Mouse (Mus musculus) pancreas, adult 10 weeks (tissue): ENCODE results near the gene Epha1. TPM values are rescaled to one million over a fixed set of nuclear protein-coding genes. Genes with fewer than 3 reads are reported as not detected.

Experiments used
- polyA plus RNA-seq: library from polyadenylated mRNA; stranded (reverse); fragments of 350-450 nt; fragmentation: Illumina TruSeq; extraction: RNeasy Lipid Tissue Mini Kit (QIAGEN cat#74804); gene quantifications from one replicate; pipeline ENCODE4 v1.2.3, GENCODE M21; 2015; ENCODE audit warnings: low read depth, low replicate concordance; ENCODE audit not compliant: insufficient read depth

Epha1 gene
- polyA plus RNA-seq, result 1.8 TPM

DNA sequence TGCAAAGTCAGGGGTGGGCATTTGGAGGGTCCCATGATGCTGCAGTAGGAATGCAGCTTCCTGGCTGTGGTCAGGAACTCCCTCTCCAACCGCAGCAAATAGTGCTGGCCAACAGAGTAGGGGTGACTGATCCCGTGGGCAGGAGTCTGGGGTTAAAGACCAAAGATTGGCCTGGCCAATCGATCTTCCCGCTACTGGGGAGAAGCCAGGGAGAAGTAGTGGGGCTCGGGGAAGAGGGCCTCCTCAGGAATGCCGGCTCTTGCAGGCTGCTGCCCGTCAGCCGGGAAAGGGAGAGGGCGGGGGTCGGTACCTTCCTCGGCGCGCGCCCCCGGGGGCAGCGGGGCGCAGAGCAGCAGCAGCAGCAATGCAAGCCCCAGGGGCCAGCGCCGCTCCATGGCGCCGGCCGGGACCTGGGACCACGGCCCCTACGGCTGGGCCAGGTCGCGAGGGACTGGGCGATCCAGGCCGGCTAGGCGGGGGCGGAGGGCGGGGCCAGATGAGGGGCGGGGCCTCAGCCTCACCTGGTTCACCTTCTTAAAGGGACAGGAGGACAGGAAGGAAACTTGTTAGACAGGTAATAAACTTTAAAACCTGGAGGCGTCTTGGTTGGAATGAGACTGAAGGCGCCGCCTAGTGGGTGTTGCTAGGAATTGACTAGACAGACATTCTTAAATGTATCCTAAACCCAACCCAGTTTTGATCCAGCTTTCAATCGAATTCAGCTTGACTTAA lies at the start of gene Epha1:
Gene Epha1, minus strand, starts transcription at position 453 of the 732 bp plus-strand sequence.

DNA sequence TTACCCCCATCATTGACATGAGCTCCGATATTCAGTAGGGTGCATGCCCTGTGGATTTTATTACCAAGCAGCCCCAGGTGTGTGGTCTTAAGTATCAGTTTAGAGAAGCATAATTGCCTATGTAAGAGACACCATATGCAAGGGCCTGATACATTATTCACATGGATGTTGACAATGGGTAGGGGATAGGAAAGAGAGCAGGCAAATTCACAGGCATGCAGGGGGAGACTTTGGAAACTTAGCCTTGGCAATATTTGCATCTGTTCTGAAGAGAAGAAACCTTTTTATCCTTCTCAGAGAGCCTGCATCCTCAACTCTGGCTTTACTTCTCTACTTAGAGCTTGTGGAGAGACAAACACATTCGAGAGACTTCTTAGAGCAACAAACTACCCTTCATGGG lies 32.1 kb upstream of the Epha1 start, which contains the start of gene Tas2r135:
Gene Tas2r135, plus strand, starts transcription at position 301 of the 400 bp plus-strand sequence.

DNA sequence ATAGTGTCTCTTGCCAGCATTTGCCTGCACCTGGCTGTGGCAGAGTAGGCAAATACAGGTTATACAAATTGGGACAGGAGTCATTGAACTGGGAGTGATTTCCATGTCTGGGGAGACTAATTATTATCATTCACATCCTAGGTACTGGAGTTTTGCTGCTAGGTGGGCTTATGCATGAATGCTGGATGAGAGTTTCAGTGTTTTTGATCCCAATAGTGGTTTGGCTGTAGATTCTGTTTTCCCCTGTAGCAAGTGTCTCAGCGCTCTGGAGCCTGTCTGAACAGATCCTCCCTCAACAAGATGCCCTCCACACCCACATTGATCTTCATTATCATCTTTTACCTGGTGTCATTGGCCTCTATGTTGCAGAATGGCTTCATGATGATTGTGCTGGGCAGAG lies 26.9 kb upstream of the Epha1 start, which contains the start of gene Tas2r143:
Gene Tas2r143, plus strand, starts transcription at position 301 of the 400 bp plus-strand sequence.

GRCm38 (mm10) chr6:42349426-42350020 lies 23.5 kb downstream of the Epha1 start, which contains the start of gene Zyx:
Gene Zyx (plus strand): TSS chr6:42349630.

DNA sequence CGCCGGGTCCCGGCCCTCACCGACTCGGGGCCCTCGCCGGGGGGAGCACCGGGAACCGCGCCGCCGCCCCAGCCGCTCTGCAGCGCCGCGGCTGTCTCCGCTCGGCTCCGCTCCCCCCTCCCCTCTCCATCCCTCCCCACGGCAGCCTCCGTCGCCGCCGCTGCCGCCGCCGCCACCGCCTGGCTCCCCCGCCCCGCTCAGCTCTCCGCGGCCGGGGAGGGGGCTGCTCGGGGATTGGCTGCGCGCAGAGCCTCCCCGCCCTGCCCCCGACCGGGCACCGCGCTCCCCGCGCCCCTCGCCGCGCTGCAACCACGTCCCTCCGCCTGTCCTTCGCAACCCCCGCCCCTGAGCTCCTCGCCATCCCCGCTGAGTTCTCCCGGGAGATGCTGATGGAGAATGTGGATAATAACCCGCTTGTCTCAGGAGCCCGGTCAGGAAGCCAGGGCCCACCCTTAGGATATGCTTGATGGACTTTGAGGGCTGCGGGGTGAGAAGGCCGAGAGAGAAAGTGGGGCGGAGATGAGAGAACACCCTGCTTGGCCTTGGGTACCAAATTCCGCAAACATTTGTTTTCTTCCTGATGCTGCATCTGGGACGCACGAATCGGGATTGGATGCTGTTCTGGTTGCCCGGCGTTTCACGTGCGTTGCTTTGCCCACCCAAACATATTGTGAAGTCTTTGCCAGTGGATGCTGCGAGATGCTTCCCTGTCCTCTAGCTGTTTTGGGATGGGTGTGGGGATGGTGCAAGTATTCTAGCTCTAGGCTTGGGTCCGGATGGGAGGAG lies 48.4 kb downstream of the Epha1 start, which contains the start of gene Fam131b:
Gene Fam131b, minus strand, starts transcription at position 162 of the 786 bp plus-strand sequence.

Other genes with a start within 250 kb of the Epha1 start
- not detected for gene Tas2r139, start 232.3 kb downstream of the Epha1 start, polyA plus RNA-seq
- gene Tas2r144, start 157.9 kb downstream of the Epha1 start, polyA plus RNA-seq, result not detected
- gene Gstk1, start 127.3 kb downstream of the Epha1 start, polyA plus RNA-seq, result 14.2 TPM
- not detected for gene Tmem139, start 111.3 kb downstream of the Epha1 start, polyA plus RNA-seq
- gene Casp2, start 108.3 kb downstream of the Epha1 start, polyA plus RNA-seq, result 6.7 TPM
- not detected for gene Clcn1, start 86.6 kb downstream of the Epha1 start, polyA plus RNA-seq
- gene Fam131b, start 48.6 kb downstream of the Epha1 start, polyA plus RNA-seq, result 0.18 TPM
- 21.8 TPM for gene Zyx, start 23.6 kb downstream of the Epha1 start, polyA plus RNA-seq
- gene Tas2r143, start 27.0 kb upstream of the Epha1 start, polyA plus RNA-seq, result not detected
- gene Tas2r135, start 32.2 kb upstream of the Epha1 start, polyA plus RNA-seq, result not detected
- not detected for gene Tas2r126, start 61.3 kb upstream of the Epha1 start, polyA plus RNA-seq
- not detected for gene Olfr458, start 91.9 kb upstream of the Epha1 start, polyA plus RNA-seq
- not detected for gene Olfr457, start 103.1 kb upstream of the Epha1 start, polyA plus RNA-seq
- gene Olfr456, start 113.9 kb upstream of the Epha1 start, polyA plus RNA-seq, result not detected
- not detected for gene Olfr455, start 174.3 kb upstream of the Epha1 start, polyA plus RNA-seq
- not detected for gene Tcaf3, start 224.4 kb upstream of the Epha1 start, polyA plus RNA-seq